Mouse (Mus musculus) G1E (cell line): ENCODE measurements at regions not wholly inside any gene's neighbourhood (a gene's known extent, or its start where the extent isn't known, plus 50 kb on each side); places are given as distances from the start of the nearest gene placed in this dataset.

Experiments used
- CTCF ChIP-seq: IDR thresholded peaks from 2 replicates; pipeline ENCODE4 v1.5.1; 2012; ENCODE audit warnings: low read depth, low read length, inconsistent platforms, mixed read lengths
- POLR2AphosphoS5 ChIP-seq: IDR thresholded peaks from 2 replicates; pipeline ENCODE4 v1.6.1; 2012; ENCODE audit warnings: low read depth, low read length, inconsistent platforms; ENCODE audit not compliant: insufficient replicate concordance
- TAL1 ChIP-seq: conservative IDR thresholded peaks from 2 replicates; pipeline ENCODE4 v1.6.1; 2012; ENCODE audit warnings: low read depth, low read length, inconsistent platforms, mixed read lengths

- no peak for TF ChIP-seq CTCF
- no peak for TF ChIP-seq TAL1
- TF ChIP-seq POLR2AphosphoS5, result no peak
Observed at GRCm38 (mm10) chr6:50885031-50885430, 230.8 kb upstream of the Npvf start.
